Mouse (Mus musculus) large intestine, adult 2 months (tissue): ENCODE measurements at regions not wholly inside any gene's neighbourhood (a gene's known extent, or its start where the extent isn't known, plus 50 kb on each side); places are given as distances from the start of the nearest gene placed in this dataset.

Experiments used
- DNase-seq: peaks from one replicate; pipeline ENCODE4 v3.0.0-alpha.2; 2012; ENCODE audit warnings: low read depth, low spot score
- WGBS: fragments of 180-500 bp; shearing (Covaris S2); methylation state at CpG from one replicate; pipeline ENCODE4 v1.1.7; 2018; 5-methylcytosine and 5-hydroxymethylcytosine counted together

- 4% methylated on average over 3 of the region's 3 CpGs for WGBS
- DNase-seq: peak; percentile 38
These were observed 56.3 kb upstream of the Mctp2 start for GRCm38 (mm10) chr7:72362690-72363089.

GRCm38 (mm10) chr7:72391323-72391722 is 84.9 kb upstream of the Mctp2 start:
- no peak for DNase-seq
- 48% methylated on average over 7 of the region's 7 CpGs for WGBS

- DNase-seq: peak; percentile 6
These were observed 93.6 kb upstream of the Mctp2 start for GRCm38 (mm10) chr7:72400056-72400455.

GRCm38 (mm10) chr7:72406131-72406530 is 99.7 kb upstream of the Mctp2 start:
- WGBS: 80% methylated on average over 3 of the region's 3 CpGs
- DNase-seq: no peak

- DNase-seq: no peak
- WGBS: 22% methylated on average over 6 of the region's 6 CpGs
These were observed 102.1 kb upstream of the Mctp2 start for GRCm38 (mm10) chr7:72408409-72408986.

GRCm38 (mm10) chr7:72438552-72438951 is 132.1 kb upstream of the Mctp2 start:
- WGBS: 49% methylated on average over 2 of the region's 2 CpGs
- DNase-seq: no peak

GRCm38 (mm10) chr7:72442001-72442400 is 135.6 kb upstream of the Mctp2 start:
- DNase-seq: no peak
- 67% methylated on average over 5 of the region's 5 CpGs for WGBS

- DNase-seq: no peak
- 87% methylated on average over 1 of the region's 1 CpGs for whole genome bisulfite sequencing
These were observed 137.6 kb upstream of the Mctp2 start for GRCm38 (mm10) chr7:72444016-72444415.

GRCm38 (mm10) chr7:72444792-72445191 is 138.4 kb upstream of the Mctp2 start:
- no peak for DNase-seq
- 54% methylated on average over 1 of the region's 1 CpGs for WGBS

- DNase-seq: no peak
- 80% methylated on average over 1 of the region's 1 CpGs for WGBS
These were observed 140.5 kb upstream of the Mctp2 start for GRCm38 (mm10) chr7:72446911-72447310.

- 69% methylated on average over 4 of the region's 4 CpGs for WGBS
These were observed 156.6 kb upstream of the Mctp2 start for GRCm38 (mm10) chr7:72462978-72463377.

GRCm38 (mm10) chr7:72464658-72465057 is 158.2 kb upstream of the Mctp2 start:
- DNase-seq: no peak
- 38% methylated on average over 1 of the region's 1 CpGs for WGBS

More at GRCm38 (mm10) chr7:72462978-72463377, 156.6 kb upstream of the Mctp2 start:
- DNase-seq: no peak

GRCm38 (mm10) chr7:72469691-72470090 is 163.3 kb upstream of the Mctp2 start:
- no peak for DNase-seq
- 58% methylated on average over 2 of the region's 2 CpGs for WGBS

- no peak for DNase-seq
These were observed 168.3 kb upstream of the Mctp2 start for GRCm38 (mm10) chr7:72474751-72475150.

GRCm38 (mm10) chr7:72478936-72479335 is 172.5 kb upstream of the Mctp2 start:
- DNase-seq: no peak
- 70% methylated on average over 1 of the region's 1 CpGs for WGBS

More at GRCm38 (mm10) chr7:72474751-72475150, 168.3 kb upstream of the Mctp2 start:
- WGBS: 39% methylated on average over 4 of the region's 4 CpGs

GRCm38 (mm10) chr7:72481275-72481674 is 174.9 kb upstream of the Mctp2 start:
- DNase-seq: no peak
- WGBS: 81% methylated on average over 2 of the region's 2 CpGs

- no peak for DNase-seq
These were observed 183.8 kb upstream of the Mctp2 start for GRCm38 (mm10) chr7:72490161-72490560.

GRCm38 (mm10) chr7:72493292-72493691 is 186.9 kb upstream of the Mctp2 start:
- no peak for DNase-seq

GRCm38 (mm10) chr7:72496933-72497631 is 190.7 kb upstream of the Mctp2 start:
- 30% methylated on average over 7 of the region's 7 CpGs for WGBS
- DNase-seq: no peak

- WGBS: 60% methylated on average over 4 of the region's 4 CpGs
These were observed 192.3 kb upstream of the Mctp2 start for GRCm38 (mm10) chr7:72498562-72499230.

GRCm38 (mm10) chr7:72499788-72500187 is 193.4 kb upstream of the Mctp2 start:
- 71% methylated on average over 5 of the region's 5 CpGs for WGBS
- DNase-seq: no peak

More at GRCm38 (mm10) chr7:72498562-72499230, 192.3 kb upstream of the Mctp2 start:
- no peak for DNase-seq
